Mouse (Mus musculus) hematopoietic stem cell, adult 5-6 weeks (primary cell): ENCODE data around the gene Gm21887. TPM values are rescaled to one million over a fixed set of nuclear protein-coding genes. Genes with fewer than 3 reads are reported as not detected.
A peak's percentile ranks its signal among the peaks of the same experiment; 100 is the strongest.
"Not testable (repeated sequence)": the region's sequence is repeated elsewhere in the genome, so short reads cannot be mapped to it uniquely, and the experiment has no call there.

Experiments
- ATAC-seq, 2 experiments: fragments of 125-278 bp in 1 of 2; replicated peaks in 1 of 2; 2 replicates each; pipeline ENCODE4 v1.8.0; 2016 to 2017; ENCODE audit warnings: inconsistent platforms in 2 of 2, mild to moderate bottlenecking in 2 of 2, moderate number of reproducible peaks in 2 of 2, low read depth in 1 of 2, moderate TSS enrichment in 1 of 2; ENCODE audit not compliant: low FRiP score in 2 of 2, poor library complexity in 2 of 2, severe bottlenecking in 2 of 2, insufficient read depth in 1 of 2, low TSS enrichment in 1 of 2
- total RNA-seq: library from RNA; stranded (forward); fragments of 172-1452, 232-1000 nt; gene quantifications from 2 replicates; pipeline ENCODE4 v1.2.3, GENCODE M21; 2017

Gm21887 gene
- total RNA-seq = 167 and 207 TPM in 2 replicates

GRCm38 (mm10) chrX:170009016-170009750 is at the start of gene Gm21887:
TSS of gene Gm21887 (plus strand) at chrX:170009659.
- ATAC-seq = peak; percentile 8 to 23; a peak in 3 of 4 replicates

- ATAC-seq = no peak
These were observed 40.1 kb upstream of the Gm21887 start for GRCm38 (mm10) chrX:169969337-169969736.

- not testable (repeated sequence) for ATAC-seq
These were observed 39.7 kb upstream of the Gm21887 start for GRCm38 (mm10) chrX:169969765-169970164.

- not testable (repeated sequence) for ATAC-seq
These were observed 38.9 kb upstream of the Gm21887 start for GRCm38 (mm10) chrX:169970546-169970945.

GRCm38 (mm10) chrX:169971562-169971961 is 37.9 kb upstream of the Gm21887 start:
- ATAC-seq = not testable (repeated sequence)

GRCm38 (mm10) chrX:169972131-169972530 is 37.3 kb upstream of the Gm21887 start:
- not testable (repeated sequence) for ATAC-seq

GRCm38 (mm10) chrX:169972791-169973494 is 36.5 kb upstream of the Gm21887 start:
- ATAC-seq = peak; percentile 58 to 63

GRCm38 (mm10) chrX:169973806-169974205 is 35.7 kb upstream of the Gm21887 start:
- not testable (repeated sequence) for ATAC-seq

- ATAC-seq = not testable (repeated sequence)
These were observed 35.0 kb upstream of the Gm21887 start for GRCm38 (mm10) chrX:169974456-169974855.

- not testable (repeated sequence) for ATAC-seq
These were observed 34.5 kb upstream of the Gm21887 start for GRCm38 (mm10) chrX:169974974-169975373.

GRCm38 (mm10) chrX:169975681-169976131 is 33.8 kb upstream of the Gm21887 start:
- ATAC-seq = not testable (repeated sequence)

GRCm38 (mm10) chrX:169976340-169976739 is 33.1 kb upstream of the Gm21887 start:
- ATAC-seq = not testable (repeated sequence)

GRCm38 (mm10) chrX:169977856-169978435 is 31.5 kb upstream of the Gm21887 start:
- not testable (repeated sequence) for ATAC-seq

GRCm38 (mm10) chrX:169978436-169979381 is 30.8 kb upstream of the Gm21887 start:
- peak; percentile 37 to 42 for ATAC-seq

GRCm38 (mm10) chrX:169979461-169980202 is 29.8 kb upstream of the Gm21887 start:
- ATAC-seq = not testable (repeated sequence)

GRCm38 (mm10) chrX:169980203-169980556 is 29.3 kb upstream of the Gm21887 start:
- not testable (repeated sequence) for ATAC-seq
